Mouse (Mus musculus): ENCODE results near the gene Capsl. TPM values are rescaled to one million over a fixed set of nuclear protein-coding genes. Genes with fewer than 3 reads are reported as not detected.

Capsl gene
- polyA plus RNA-seq, 1 experiment from 2014 or later = 2.4 TPM

- ATAC-seq (ENCODE audit: low FRiP score, low TSS enrichment) = no peak
Observed at GRCm38 (mm10) chr15:9463521-9464027, 27.7 kb downstream of the Capsl start.

GRCm38 (mm10) chr15:9464039-9464438 is 28.2 kb downstream of the Capsl start:
- Histone ChIP-seq H3K9ac (replicated peaks; ENCODE audit: low read length) (no peak overlapping the region), H3K4me2 (ENCODE audit: low read length) (no peak overlapping the region), H3K9me3 (ENCODE audit: control insufficient read depth, low read length) (no peaks in the 10 kb centered on the region), H3K4me3 (replicated peaks; ENCODE audit: low read depth, low read length) (no peak overlapping the region), H3K27me3 (ENCODE audit: control insufficient read depth, insufficient read depth, low read length) (no peaks in the 10 kb centered on the region), H3K36me3 (ENCODE audit: control insufficient read depth, insufficient read depth, low read length) (no peaks in the 10 kb centered on the region), H3K4me1 (ENCODE audit: control insufficient read depth, insufficient read depth, low read length) (no peaks in the 10 kb centered on the region), H3K27ac (replicated peaks; ENCODE audit: low read depth, low read length) (no peak overlapping the region)
- no peak for ATAC-seq (ENCODE audit: low FRiP score, low TSS enrichment)
- DNase-seq = no peak
- 52% methylated on average over 1 of the region's 1 CpGs for WGBS

More at GRCm38 (mm10) chr15:9463521-9464027, 27.7 kb downstream of the Capsl start:
- DNase-seq = no peak
- Histone ChIP-seq H3K4me1 (ENCODE audit: control insufficient read depth, insufficient read depth, low read length) (no peaks in the 10 kb centered on the region), H3K9me3 (ENCODE audit: control insufficient read depth, low read length) (no peaks in the 10 kb centered on the region), H3K4me3 (replicated peaks; ENCODE audit: low read depth, low read length) (no peak overlapping the region), H3K36me3 (ENCODE audit: control insufficient read depth, insufficient read depth, low read length) (no peaks in the 10 kb centered on the region), H3K4me2 (ENCODE audit: low read length) (no peak overlapping the region), H3K27me3 (ENCODE audit: control insufficient read depth, insufficient read depth, low read length) (no peaks in the 10 kb centered on the region), H3K27ac (replicated peaks; ENCODE audit: low read depth, low read length) (no peak overlapping the region), H3K9ac (replicated peaks; ENCODE audit: low read length) (no peak overlapping the region)
- WGBS = 74% methylated on average over 7 of the region's 7 CpGs

- Histone ChIP-seq H3K9ac (replicated peaks; ENCODE audit: low read length) (no peak overlapping the region), H3K4me3 (replicated peaks; ENCODE audit: low read depth, low read length) (no peak overlapping the region), H3K27me3 (ENCODE audit: control insufficient read depth, insufficient read depth, low read length) (no peaks in the 10 kb centered on the region), H3K4me1 (ENCODE audit: control insufficient read depth, insufficient read depth, low read length) (no peaks in the 10 kb centered on the region), H3K27ac (replicated peaks; ENCODE audit: low read depth, low read length) (no peak overlapping the region), H3K36me3 (ENCODE audit: control insufficient read depth, insufficient read depth, low read length) (no peaks in the 10 kb centered on the region), H3K4me2 (ENCODE audit: low read length) (no peak overlapping the region), H3K9me3 (ENCODE audit: control insufficient read depth, low read length) (no peaks in the 10 kb centered on the region)
- ATAC-seq (ENCODE audit: low FRiP score, low TSS enrichment) (no peak), DNase-seq (no peak)
- WGBS = 87% methylated on average over 4 of the region's 4 CpGs
Observed at GRCm38 (mm10) chr15:9471053-9471685, 35.3 kb downstream of the Capsl start.

- Histone ChIP-seq H3K27ac (replicated peaks; ENCODE audit: low read depth, low read length) (no peak overlapping the region), H3K36me3 (ENCODE audit: control insufficient read depth, insufficient read depth, low read length) (no peaks in the 10 kb centered on the region), H3K4me2 (ENCODE audit: low read length) (no peak overlapping the region), H3K4me3 (replicated peaks; ENCODE audit: low read depth, low read length) (no peak overlapping the region), H3K4me1 (ENCODE audit: control insufficient read depth, insufficient read depth, low read length) (no peaks in the 10 kb centered on the region), H3K27me3 (ENCODE audit: control insufficient read depth, insufficient read depth, low read length) (no peaks in the 10 kb centered on the region), H3K9me3 (ENCODE audit: control insufficient read depth, low read length) (no peaks in the 10 kb centered on the region), H3K9ac (replicated peaks; ENCODE audit: low read length) (no peak overlapping the region)
- ATAC-seq (ENCODE audit: low FRiP score, low TSS enrichment) (no peak), DNase-seq (no peak)
- 81% methylated on average over 3 of the region's 3 CpGs for WGBS
Observed at GRCm38 (mm10) chr15:9472167-9472566, 36.3 kb downstream of the Capsl start.

- Histone ChIP-seq H3K9me3 (ENCODE audit: control insufficient read depth, low read length) (no peaks in the 10 kb centered on the region), H3K9ac (replicated peaks; ENCODE audit: low read length) (no peak overlapping the region), H3K4me2 (ENCODE audit: low read length) (no peak overlapping the region), H3K4me3 (replicated peaks; ENCODE audit: low read depth, low read length) (no peak overlapping the region), H3K27me3 (ENCODE audit: control insufficient read depth, insufficient read depth, low read length) (no peaks in the 10 kb centered on the region), H3K27ac (replicated peaks; ENCODE audit: low read depth, low read length) (no peak overlapping the region), H3K4me1 (ENCODE audit: control insufficient read depth, insufficient read depth, low read length) (no peaks in the 10 kb centered on the region), H3K36me3 (ENCODE audit: control insufficient read depth, insufficient read depth, low read length) (no peaks in the 10 kb centered on the region)
- DNase-seq (no peak), ATAC-seq (ENCODE audit: low FRiP score, low TSS enrichment) (no peak)
- 62% methylated on average over 3 of the region's 3 CpGs for WGBS
Observed at GRCm38 (mm10) chr15:9472618-9473017, 36.8 kb downstream of the Capsl start.

GRCm38 (mm10) chr15:9473188-9473587 is 37.4 kb downstream of the Capsl start:
- no peaks in the 10 kb centered on the region for H3K9me3 ChIP-seq (ENCODE audit: control insufficient read depth, low read length)
- H3K9ac ChIP-seq (replicated peaks; ENCODE audit: low read length) = no peak overlapping the region
- no peak for DNase-seq
- no peak for ATAC-seq (ENCODE audit: low FRiP score, low TSS enrichment)
- no peaks in the 10 kb centered on the region for H3K27me3 ChIP-seq (ENCODE audit: control insufficient read depth, insufficient read depth, low read length)
- H3K4me1 ChIP-seq (ENCODE audit: control insufficient read depth, insufficient read depth, low read length) = no peaks in the 10 kb centered on the region
- H3K36me3 ChIP-seq (ENCODE audit: control insufficient read depth, insufficient read depth, low read length) = no peaks in the 10 kb centered on the region
- no peak overlapping the region for H3K27ac ChIP-seq (replicated peaks; ENCODE audit: low read depth, low read length)
- no peak overlapping the region for H3K4me2 ChIP-seq (ENCODE audit: low read length)
- 89% methylated on average over 1 of the region's 1 CpGs for WGBS
- no peak overlapping the region for H3K4me3 ChIP-seq (replicated peaks; ENCODE audit: low read depth, low read length)

GRCm38 (mm10) chr15:9489417-9490118 is 53.7 kb downstream of the Capsl start:
- Histone ChIP-seq H3K27me3 (ENCODE audit: control insufficient read depth, insufficient read depth, low read length) (no peaks in the 10 kb centered on the region), H3K4me1 (ENCODE audit: control insufficient read depth, insufficient read depth, low read length) (no peaks in the 10 kb centered on the region), H3K9ac (replicated peaks; ENCODE audit: low read length) (no peak overlapping the region), H3K27ac (replicated peaks; ENCODE audit: low read depth, low read length) (no peak overlapping the region), H3K9me3 (ENCODE audit: control insufficient read depth, low read length) (no peaks in the 10 kb centered on the region), H3K4me2 (ENCODE audit: low read length) (no peak overlapping the region), H3K4me3 (replicated peaks; ENCODE audit: low read depth, low read length) (no peak overlapping the region), H3K36me3 (ENCODE audit: control insufficient read depth, insufficient read depth, low read length) (no peaks in the 10 kb centered on the region)
- DNase-seq (no peak), ATAC-seq (ENCODE audit: low FRiP score, low TSS enrichment) (no peak)
- 92% methylated on average over 2 of the region's 2 CpGs for WGBS

GRCm38 (mm10) chr15:9492077-9492476 is 56.2 kb downstream of the Capsl start:
- WGBS = 79% methylated on average over 3 of the region's 3 CpGs
- Histone ChIP-seq H3K36me3 (ENCODE audit: control insufficient read depth, insufficient read depth, low read length) (no peaks in the 10 kb centered on the region), H3K27ac (replicated peaks; ENCODE audit: low read depth, low read length) (no peak overlapping the region), H3K9ac (replicated peaks; ENCODE audit: low read length) (no peak overlapping the region), H3K4me1 (ENCODE audit: control insufficient read depth, insufficient read depth, low read length) (no peaks in the 10 kb centered on the region), H3K9me3 (ENCODE audit: control insufficient read depth, low read length) (no peaks in the 10 kb centered on the region), H3K27me3 (ENCODE audit: control insufficient read depth, insufficient read depth, low read length) (no peaks in the 10 kb centered on the region), H3K4me3 (replicated peaks; ENCODE audit: low read depth, low read length) (no peak overlapping the region), H3K4me2 (ENCODE audit: low read length) (no peak overlapping the region)
- ATAC-seq (ENCODE audit: low FRiP score, low TSS enrichment) (no peak), DNase-seq (no peak)

All from midbrain, embryonic 14.5 days (tissue).